In the genomic region with DNA sequence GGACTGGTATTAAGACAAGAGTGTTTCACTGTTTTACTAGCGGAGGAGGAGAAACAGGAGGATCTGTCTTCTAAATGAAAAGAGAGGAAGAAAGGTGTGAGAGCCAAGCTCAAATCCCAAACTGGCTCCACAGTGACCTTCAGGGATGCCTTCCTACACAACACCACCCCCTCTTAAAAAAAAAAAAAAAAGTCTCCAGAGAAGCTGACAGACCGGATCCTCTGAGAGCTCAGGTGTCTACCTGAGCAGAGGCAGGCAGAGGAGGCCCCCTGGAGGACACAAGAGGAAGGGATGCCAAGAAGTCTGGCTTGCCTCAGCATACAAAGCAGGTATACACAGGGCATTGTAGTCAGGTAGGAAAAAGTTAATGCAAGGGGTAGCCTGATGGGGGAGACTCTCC, we compare ENCODE assay signal across 15 mouse cellular contexts. TPM values are rescaled to one million over a fixed set of nuclear protein-coding genes. Genes with fewer than 3 reads are reported as not detected.
DNase-seq lines count a peak whose midpoint lies in the region; ATAC-seq and TF ChIP-seq lines count a peak whose summit lies in the region.
"Had no signal": no experiment of that assay in that cellular context is flagged by ENCODE, and none has a peak within 500 bp of the region (broad histone marks: within the 10 kb centered on the region; RNA-seq: fewer than 3 reads in every experiment).

No protein-coding gene starts in this region.

- H3K27me3 ChIP-seq in liver, adult 2 months (ENCODE audit: control insufficient read depth, insufficient read depth, low read length): no peaks in the 10 kb centered on the region
- no peaks in the 10 kb centered on the region for H3K27me3 ChIP-seq in liver, embryonic 12.5 days (replicated peaks)
- no peaks in the 10 kb centered on the region for H3K27me3 ChIP-seq in lung, postnatal 0 days (replicated peaks; ENCODE audit: insufficient read depth, low read length)
- H3K27me3 ChIP-seq: embryonic facial prominence, embryonic 15.5 days; heart, embryonic 13.5 days; hindbrain, embryonic 15.5 days; neural tube, embryonic 15.5 days had no signal

- no peak overlapping the region for H3K4me3 ChIP-seq in liver, adult 2 months (ENCODE audit: insufficient read depth, low read depth, low read length)
- H3K4me3 ChIP-seq in liver, embryonic 12.5 days: no peak overlapping the region
- H3K4me3 ChIP-seq in lung, postnatal 0 days (ENCODE audit: low read depth, low read length): no peak overlapping the region
- H3K4me3 ChIP-seq: embryonic facial prominence, embryonic 15.5 days; heart, embryonic 13.5 days; hindbrain, embryonic 15.5 days; neural tube, embryonic 15.5 days had no signal

- peaks cover 3% of the 10 kb centered on the region; the same call in 1 of the 2 replicates for H3K4me1 ChIP-seq in liver, adult 2 months (ENCODE audit: control insufficient read depth, insufficient read depth, low read length)
- H3K4me1 ChIP-seq in liver, embryonic 12.5 days: no peaks in the 10 kb centered on the region
- peaks cover 6% of the 10 kb centered on the region; the same call in 1 of the 2 replicates for H3K4me1 ChIP-seq in lung, postnatal 0 days (ENCODE audit: insufficient read depth, low read depth, low read length)
- H3K4me1 ChIP-seq: hindbrain, embryonic 15.5 days; neural tube, embryonic 15.5 days had no signal

- ATAC-seq in liver, embryonic 12.5 days: no peak
- peak; percentile 70 for ATAC-seq in lung, postnatal 0 days

- no peak overlapping the region for H3K4me2 ChIP-seq in liver, embryonic 12.5 days
- H3K4me2 ChIP-seq in lung, postnatal 0 days (replicated peaks; ENCODE audit: low read depth, low read length): no peak overlapping the region
- H3K4me2 ChIP-seq: embryonic facial prominence, embryonic 15.5 days; heart, embryonic 13.5 days; hindbrain, embryonic 15.5 days; neural tube, embryonic 15.5 days had no signal

- H3K27ac ChIP-seq in liver, adult 2 months (replicated peaks; ENCODE audit: insufficient read depth, low read depth, low read length): no peak overlapping the region
- no peak overlapping the region for H3K27ac ChIP-seq in liver, embryonic 12.5 days
- H3K27ac ChIP-seq in lung, postnatal 0 days (ENCODE audit: low read length): no peak overlapping the region
- H3K27ac ChIP-seq: embryonic facial prominence, embryonic 15.5 days; heart, embryonic 13.5 days; hindbrain, embryonic 15.5 days; macrophage; neural tube, embryonic 15.5 days had no signal

- H3K36me3 ChIP-seq in liver, adult 2 months (ENCODE audit: control insufficient read depth, insufficient read depth, low read length): no peaks in the 10 kb centered on the region
- H3K36me3 ChIP-seq in liver, embryonic 12.5 days: no peaks in the 10 kb centered on the region
- H3K36me3 ChIP-seq in lung, postnatal 0 days (ENCODE audit: insufficient read depth, low read length): no peaks in the 10 kb centered on the region
- H3K36me3 ChIP-seq: hindbrain, embryonic 15.5 days; neural tube, embryonic 15.5 days had no signal

- no peaks in the 10 kb centered on the region for H3K79me2 ChIP-seq in liver, adult 2 months (ENCODE audit: control insufficient read depth, insufficient read depth, low read length)

- TF ChIP-seq POLR2A in liver, adult 2 months (IDR thresholded peaks at IDR 0.05; ENCODE audit: extremely low read depth, insufficient read depth, low read length): no peak
- no peak for TF ChIP-seq POLR2A in brain, embryonic 14.5 days (IDR thresholded peaks at IDR 0.05; ENCODE audit: borderline replicate concordance, extremely low read depth, insufficient read depth, insufficient read length, poor library complexity, severe bottlenecking)

- no peaks in the 10 kb centered on the region for H3K9me3 ChIP-seq in liver, embryonic 12.5 days (replicated peaks)
- H3K9me3 ChIP-seq in lung, postnatal 0 days (ENCODE audit: low read length): no peaks in the 10 kb centered on the region
- H3K9me3 ChIP-seq: embryonic facial prominence, embryonic 15.5 days; hindbrain, embryonic 15.5 days; neural tube, embryonic 15.5 days had no signal

- 52% methylated on average over 2 of the region's 2 CpGs for WGBS in liver, adult 2 months
- WGBS in liver, embryonic 12.5 days (ENCODE audit: insufficient replicate concordance): 47% methylated on average over 2 of the region's 2 CpGs
- 30% methylated on average over 2 of the region's 2 CpGs for WGBS in lung, postnatal 0 days

- peak; percentile 87 for TF ChIP-seq CTCF in liver, adult 2 months (IDR thresholded peaks at IDR 0.05; ENCODE audit: low read depth, low read length)
- peak; percentile 6; the same call in 1 of the 2 replicates for TF ChIP-seq CTCF in brain, embryonic 14.5 days (IDR thresholded peaks at IDR 0.05; ENCODE audit: borderline replicate concordance, extremely low read depth, insufficient read depth, insufficient read length)
- peak; percentile 73 for TF ChIP-seq CTCF in lung, postnatal 0 days (IDR thresholded peaks at IDR 0.05)

- no peak overlapping the region for H3K9ac ChIP-seq in liver, adult 2 months (ENCODE audit: low read depth, low read length)
- H3K9ac ChIP-seq in liver, embryonic 12.5 days: no peak overlapping the region
- H3K9ac ChIP-seq in lung, postnatal 0 days (replicated peaks; ENCODE audit: low read depth): no peak overlapping the region
- H3K9ac ChIP-seq: embryonic facial prominence, embryonic 15.5 days; heart, embryonic 13.5 days; hindbrain, embryonic 15.5 days; neural tube, embryonic 15.5 days had no signal

- DNase-seq in liver, adult 2 months (ENCODE audit: extremely low read depth, low read depth, low spot score): peak; percentile 53
- peak; percentile 62 for DNase-seq in ES-CJ7 (ENCODE audit: low read depth, low spot score)
- no peak for DNase-seq in brain, embryonic 14.5 days (ENCODE audit: low read depth)
- peak; percentile 68 for DNase-seq in lung, postnatal 0 days (ENCODE audit: low spot score)
- no peak for DNase-seq in right cerebral cortex, postnatal 14 days
- DNase-seq in retina, embryonic 14.5 days (ENCODE audit: low spot score): no peak
- no peak for DNase-seq in kidney, postnatal 10 days
- DNase-seq: adrenal gland, adult 8-10 months; cerebellum, postnatal 36 days had no signal

- TF ChIP-seq EP300 in lung, postnatal 0 days (IDR thresholded peaks at IDR 0.05): no peak

RNA-seq across cellular contexts. Expression of a gene that starts 36.1 kb away (rescaled TPM):
- 3.6 and 4.6 TPM in 2 replicates for total RNA-seq in liver, adult 2 months (2014; rRNA removed)
- 4.8 and 6.3 TPM in 2 replicates for polyA plus RNA-seq in liver, adult 2 months (2012; rRNA removed)
- polyA plus RNA-seq in liver, embryonic 12.5 days (2016; fragmentation: Nextera tagmentation; extraction: Ambion mirVana): 4.1 and 4.3 TPM in 2 replicates
- polyA plus RNA-seq in brain, embryonic 14.5 days (2012; rRNA removed): 6.4 and 9.2 TPM in 2 replicates
- 408 and 420 TPM in 2 replicates for polyA plus RNA-seq in lung, postnatal 0 days (2015; fragmentation: Nextera tagmentation; extraction: Ambion mirVana)

Comparison
In these comparisons a context has a peak if more than half of its experiments do, and no peak if none do; other contexts are left out.
1. DNase-seq: peak in liver, adult 2 months (single experiment), ES-CJ7 (single experiment) and lung, postnatal 0 days (single experiment); none in brain, embryonic 14.5 days (single experiment), right cerebral cortex, postnatal 14 days (single experiment), retina, embryonic 14.5 days (single experiment) and kidney, postnatal 10 days (single experiment).
2. CTCF ChIP-seq: peak in every context shown above with its lines; median percentile 87 in liver, adult 2 months; 73 in lung, postnatal 0 days; 6 in brain, embryonic 14.5 days.
3. RNA of a gene that starts 36.1 kb away (polyA plus RNA-seq): 408 to 420 TPM in lung, postnatal 0 days; 6.4 to 9.2 TPM in brain, embryonic 14.5 days, 4.8 to 6.3 TPM in liver, adult 2 months and 4.1 to 4.3 TPM in liver, embryonic 12.5 days; every median in the first group is over 10 times any median in the second.